Mouse (Mus musculus): ENCODE measurements at regions not wholly inside any gene's neighbourhood (a gene's known extent, or its start where the extent isn't known, plus 50 kb on each side); places are given as distances from the start of the nearest gene placed in this dataset.

DNA sequence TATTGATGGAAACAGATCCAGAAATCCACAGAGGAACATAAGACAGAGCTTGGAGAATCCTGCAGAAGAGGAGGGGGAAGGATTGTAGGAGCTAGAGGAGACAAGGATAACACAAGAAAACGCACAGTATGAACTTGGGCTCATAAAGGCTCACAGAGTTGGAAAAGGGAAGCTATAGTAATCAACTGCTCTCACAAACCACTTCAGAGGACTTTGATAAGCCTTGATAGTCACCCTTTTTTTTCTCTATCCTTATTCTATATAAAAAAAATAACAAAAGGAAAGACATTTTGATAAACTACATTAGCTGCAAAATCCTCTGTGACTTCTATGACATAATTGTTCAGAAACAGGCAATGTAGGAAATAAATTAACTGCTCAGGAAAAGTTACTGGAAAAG, 355.4 kb upstream of the Ndst4 start:
- H3K36me3 ChIP-seq (ENCODE audit: insufficient read depth, low read length) = no peaks in the 10 kb centered on the region
- no peak for ATAC-seq (replicated peaks; ENCODE audit: low FRiP score, low read depth)
- no peaks in the 10 kb centered on the region for H3K9me3 ChIP-seq (replicated peaks; ENCODE audit: low read length)
- 80% methylated on average over 1 of the region's 1 CpGs for WGBS
- DNase-seq (ENCODE audit: low spot score) = no peak
- H3K27ac ChIP-seq = no peak overlapping the region
- H3K9ac ChIP-seq (ENCODE audit: low read depth, low read length) = no peak overlapping the region
- H3K4me3 ChIP-seq (replicated peaks; ENCODE audit: low read depth, low read length) = no peak overlapping the region
- no peak overlapping the region for H3K4me2 ChIP-seq (ENCODE audit: low read length)
- H3K4me1 ChIP-seq (replicated peaks; ENCODE audit: insufficient read depth, low read length) = no peaks in the 10 kb centered on the region
- TF ChIP-seq CTCF (IDR thresholded peaks at IDR 0.05; ENCODE audit: low read depth) = no peak
- H3K27me3 ChIP-seq (ENCODE audit: insufficient read depth, low read length) = no peaks in the 10 kb centered on the region

DNA sequence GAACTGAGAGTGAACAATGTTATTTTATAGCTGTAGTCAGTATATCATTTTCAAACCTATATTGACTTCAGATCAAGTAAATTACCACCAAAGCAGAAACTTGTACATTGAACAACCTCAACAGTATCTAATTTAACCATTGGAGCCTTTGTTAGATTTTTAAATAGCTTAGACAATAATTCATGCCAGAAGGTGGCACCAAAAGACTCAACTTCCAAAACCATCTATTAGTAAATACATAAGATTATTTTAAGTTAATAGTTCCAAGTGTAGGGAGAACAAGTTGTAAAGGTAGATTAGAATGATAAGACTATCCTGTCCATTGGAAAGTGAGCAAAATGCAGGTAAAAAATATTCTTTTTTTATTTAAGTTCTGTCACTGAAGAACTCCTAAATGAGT, 354.2 kb upstream of the Ndst4 start:
- H3K36me3 ChIP-seq (ENCODE audit: insufficient read depth, low read length) = no peaks in the 10 kb centered on the region
- no peaks in the 10 kb centered on the region for H3K27me3 ChIP-seq (ENCODE audit: insufficient read depth, low read length)
- ATAC-seq (replicated peaks; ENCODE audit: low FRiP score, low read depth) (no peak), DNase-seq (ENCODE audit: low spot score) (peak; percentile 1)
- H3K4me3 ChIP-seq (replicated peaks; ENCODE audit: low read depth, low read length) = no peak overlapping the region
- H3K9me3 ChIP-seq (replicated peaks; ENCODE audit: low read length) = no peaks in the 10 kb centered on the region
- no peak overlapping the region for H3K27ac ChIP-seq
- no peak for TF ChIP-seq CTCF (IDR thresholded peaks at IDR 0.05; ENCODE audit: low read depth)
- no peak overlapping the region for H3K9ac ChIP-seq (ENCODE audit: low read depth, low read length)
- no peaks in the 10 kb centered on the region for H3K4me1 ChIP-seq (replicated peaks; ENCODE audit: insufficient read depth, low read length)
- H3K4me2 ChIP-seq (ENCODE audit: low read length) = no peak overlapping the region

DNA sequence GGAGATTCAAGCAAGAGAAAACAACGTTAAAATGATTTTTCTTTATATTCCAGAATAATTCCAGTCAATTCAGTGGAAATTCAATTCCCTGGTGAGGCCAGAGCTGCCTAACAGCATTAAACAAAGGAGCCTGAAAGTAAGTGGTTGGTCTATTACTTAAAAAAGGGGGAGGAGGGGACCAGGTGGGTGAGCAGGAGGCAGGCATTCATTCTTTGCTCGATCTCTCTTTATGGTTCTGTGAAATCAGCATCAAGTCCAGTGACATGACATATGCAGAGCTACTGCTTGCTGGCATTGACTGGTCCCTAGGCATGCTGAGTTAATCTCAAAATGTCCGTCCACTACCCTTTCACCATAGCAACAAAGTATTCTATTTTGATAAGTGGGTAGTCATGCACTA, 351.0 kb upstream of the Ndst4 start:
- Histone ChIP-seq H3K27me3 (ENCODE audit: insufficient read depth, low read length) (no peaks in the 10 kb centered on the region), H3K9ac (ENCODE audit: low read depth, low read length) (no peak overlapping the region), H3K4me3 (replicated peaks; ENCODE audit: low read depth, low read length) (no peak overlapping the region), H3K36me3 (ENCODE audit: insufficient read depth, low read length) (no peaks in the 10 kb centered on the region), H3K9me3 (replicated peaks; ENCODE audit: low read length) (no peaks in the 10 kb centered on the region), H3K27ac (no peak overlapping the region), H3K4me1 (replicated peaks; ENCODE audit: insufficient read depth, low read length) (no peaks in the 10 kb centered on the region), H3K4me2 (ENCODE audit: low read length) (no peak overlapping the region)
- TF ChIP-seq CTCF (IDR thresholded peaks at IDR 0.05; ENCODE audit: low read depth) = no peak
- ATAC-seq (replicated peaks; ENCODE audit: low FRiP score, low read depth) (no peak), DNase-seq (ENCODE audit: low spot score) (no peak)
- WGBS = 61% methylated on average over 3 of the region's 3 CpGs

- H3K27ac ChIP-seq = no peak overlapping the region
- H3K4me2 ChIP-seq (ENCODE audit: low read length) = no peak overlapping the region
- no peaks in the 10 kb centered on the region for H3K4me1 ChIP-seq (replicated peaks; ENCODE audit: insufficient read depth, low read length)
- DNase-seq (ENCODE audit: low spot score) (no peak), ATAC-seq (replicated peaks; ENCODE audit: low FRiP score, low read depth) (no peak)
- no peak overlapping the region for H3K9ac ChIP-seq (ENCODE audit: low read depth, low read length)
- no peak for TF ChIP-seq CTCF (IDR thresholded peaks at IDR 0.05; ENCODE audit: low read depth)
- no peak overlapping the region for H3K4me3 ChIP-seq (replicated peaks; ENCODE audit: low read depth, low read length)
- no peaks in the 10 kb centered on the region for H3K36me3 ChIP-seq (ENCODE audit: insufficient read depth, low read length)
- WGBS = 62% methylated on average over 3 of the region's 3 CpGs
- no peaks in the 10 kb centered on the region for H3K27me3 ChIP-seq (ENCODE audit: insufficient read depth, low read length)
- no peaks in the 10 kb centered on the region for H3K9me3 ChIP-seq (replicated peaks; ENCODE audit: low read length)
Observed at GRCm38 (mm10) chr3:125072683-125073082, 331.2 kb upstream of the Ndst4 start.

DNA sequence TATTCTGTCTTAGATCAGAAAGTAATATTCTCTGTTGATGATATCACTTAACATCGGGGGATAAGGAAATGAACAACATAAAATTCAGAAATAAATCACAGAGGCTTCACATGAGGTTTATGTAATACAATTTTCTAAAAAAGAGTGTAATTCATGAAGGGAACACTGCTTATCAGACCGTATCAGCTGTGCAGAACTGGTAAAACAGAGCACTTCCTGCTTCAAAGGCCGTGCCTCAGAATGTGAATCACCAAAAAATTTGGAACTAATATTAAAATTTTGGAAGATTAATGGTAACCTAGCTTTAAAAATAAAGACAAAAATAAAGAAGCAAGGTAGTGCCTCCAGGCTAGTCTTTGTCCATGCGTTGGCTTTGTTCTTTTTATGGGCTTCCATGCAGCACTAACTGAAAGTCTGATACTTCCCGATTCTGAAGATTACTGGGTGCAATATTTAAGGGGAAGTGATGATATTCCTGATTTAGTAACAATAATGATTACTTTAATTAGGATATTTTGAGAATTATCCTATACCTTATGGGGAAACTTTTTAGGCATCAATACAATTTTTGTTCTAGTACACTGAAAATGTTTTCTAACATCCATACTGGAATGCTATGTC, 310.8 kb upstream of the Ndst4 start:
- Histone ChIP-seq H3K9ac (ENCODE audit: low read depth, low read length) (no peak overlapping the region), H3K4me1 (replicated peaks; ENCODE audit: insufficient read depth, low read length) (no peaks in the 10 kb centered on the region), H3K9me3 (replicated peaks; ENCODE audit: low read length) (no peaks in the 10 kb centered on the region), H3K4me3 (replicated peaks; ENCODE audit: low read depth, low read length) (no peak overlapping the region), H3K36me3 (ENCODE audit: insufficient read depth, low read length) (no peaks in the 10 kb centered on the region), H3K27ac (no peak overlapping the region), H3K27me3 (ENCODE audit: insufficient read depth, low read length) (no peaks in the 10 kb centered on the region), H3K4me2 (ENCODE audit: low read length) (no peak overlapping the region)
- no peak for DNase-seq (ENCODE audit: low spot score)
- ATAC-seq (replicated peaks; ENCODE audit: low FRiP score, low read depth) = no peak
- TF ChIP-seq CTCF (IDR thresholded peaks at IDR 0.05; ENCODE audit: low read depth) = no peak
- 60% methylated on average over 5 of the region's 5 CpGs for WGBS
